Mouse (Mus musculus) heart, embryonic 14.5 days (tissue): ENCODE data around the gene Cyp2ab1. TPM values are rescaled to one million over a fixed set of nuclear protein-coding genes. Genes with fewer than 3 reads are reported as not detected.

Experiments
- ATAC-seq: fragments of 200-750 bp; cut with Nextera tagmentation; 2 replicates; pipeline ENCODE4 v1.8.0; 2017; ENCODE audit warnings: low read depth, moderate TSS enrichment; ENCODE audit not compliant: insufficient number of reproducible peaks, insufficient read depth, low FRiP score
- H3K27ac ChIP-seq, 2 experiments: fragments of 200-500 bp in 1 of 2; fragments of 300-500 bp in 1 of 2; sonication (generic) in 1 of 2; replicated peaks in 1 of 2; 2 replicates each; pipeline ENCODE4 v1.5.1; 2012 to 2014; ENCODE audit warnings: low read depth in 2 of 2, low read length in 2 of 2, control low read depth in 1 of 2, mild to moderate bottlenecking in 1 of 2, mixed read lengths in 1 of 2; ENCODE audit not compliant: control insufficient read depth in 1 of 2, insufficient read depth in 1 of 2
- H3K27me3 ChIP-seq: fragments of 300-500 bp; sonication (generic); 2 replicates; pipeline ENCODE4 v1.6.1; 2014; ENCODE audit warnings: mild to moderate bottlenecking, low read length, control low read depth; ENCODE audit not compliant: control insufficient read depth, insufficient read depth
- H3K36me3 ChIP-seq: fragments of 300-500 bp; sonication (generic); 2 replicates; pipeline ENCODE4 v1.6.1; 2014; ENCODE audit warnings: mild to moderate bottlenecking, control low read depth, low read length, mixed read lengths; ENCODE audit not compliant: control insufficient read depth, insufficient read depth
- H3K4me1 ChIP-seq, 2 experiments: fragments of 200-500 bp in 1 of 2; fragments of 300-500 bp in 1 of 2; sonication (generic) in 1 of 2; 2 replicates each; pipeline ENCODE4 v1.6.1; 2012 to 2014; ENCODE audit warnings: low read length in 2 of 2, control low read depth in 1 of 2, mixed read lengths in 1 of 2; ENCODE audit not compliant: control insufficient read depth in 2 of 2, insufficient read depth in 2 of 2
- H3K4me2 ChIP-seq: fragments of 300-500 bp; sonication (generic); 2 replicates; pipeline ENCODE4 v1.6.1; 2014; ENCODE audit warnings: mild to moderate bottlenecking, low read length
- H3K4me3 ChIP-seq, 2 experiments: fragments of 200-500 bp in 1 of 2; fragments of 300-500 bp in 1 of 2; sonication (generic) in 1 of 2; 2 replicates each; pipeline ENCODE4 v1.5.1; 2012 to 2014; ENCODE audit warnings: low read length in 2 of 2, mild to moderate bottlenecking in 2 of 2, control low read depth in 1 of 2, low read depth in 1 of 2, moderate library complexity in 1 of 2; ENCODE audit not compliant: control insufficient read depth in 1 of 2, insufficient read depth in 1 of 2
- H3K9ac ChIP-seq: fragments of 300-500 bp; sonication (generic); 2 replicates; pipeline ENCODE4 v1.6.1; 2014; ENCODE audit warnings: mild to moderate bottlenecking, low read length
- H3K9me3 ChIP-seq: fragments of 300-500 bp; sonication (generic); 2 replicates; pipeline ENCODE4 v1.6.1; 2016; ENCODE audit warnings: low read length, control low read depth; ENCODE audit not compliant: control insufficient read depth
- WGBS: fragments of 180-500 bp; shearing (Covaris S2); extraction: QIAGEN DNeasy Blood & Tissue Kit; methylation state at CpG from one replicate; pipeline ENCODE4 v1.1.7; 2014; 5-methylcytosine and 5-hydroxymethylcytosine counted together
- polyA plus RNA-seq: library from polyadenylated mRNA; unstranded; fragments of >200 nt; fragmentation: Nextera tagmentation; extraction: Ambion mirVana; gene quantifications from 2 replicates; pipeline ENCODE4 v1.2.1, GENCODE M21; 2014

Gene Cyp2ab1
- polyA plus RNA-seq, 1 experiment from 2014 or later: not detected

DNA sequence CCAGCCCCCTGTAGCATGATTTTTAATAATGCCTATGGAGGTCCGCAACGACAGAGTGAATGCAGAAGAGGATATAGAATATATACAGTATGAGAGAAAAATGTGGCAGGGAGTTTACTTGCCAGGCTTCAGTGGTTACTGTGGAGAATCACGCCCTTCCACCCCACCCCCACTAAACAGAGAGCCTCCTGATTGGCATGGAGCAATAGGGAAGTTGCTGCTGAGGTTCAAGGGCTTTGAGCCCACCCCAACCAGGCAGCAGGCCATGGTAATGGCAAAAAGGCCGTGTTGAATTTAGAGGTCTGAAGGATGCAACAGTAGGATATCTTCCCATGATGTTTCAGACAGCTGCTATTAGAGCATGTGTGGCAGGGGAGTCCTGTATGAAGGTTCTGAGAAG, 53.9 kb downstream of the Cyp2ab1 start:
- Histone ChIP-seq H3K4me1 (peaks cover 0 to 8% of the 10 kb centered on the region in 2 experiments; a peak in 1 of 4 replicates), H3K4me3 (no peak overlapping the region), H3K27me3 (no peaks in the 10 kb centered on the region), H3K36me3 (no peaks in the 10 kb centered on the region), H3K4me2 (no peak overlapping the region), H3K9ac (no peak overlapping the region), H3K27ac (no peak overlapping the region), H3K9me3 (no peaks in the 10 kb centered on the region)
- no peak for ATAC-seq
- WGBS: 86% methylated on average over 4 of the region's 4 CpGs

DNA sequence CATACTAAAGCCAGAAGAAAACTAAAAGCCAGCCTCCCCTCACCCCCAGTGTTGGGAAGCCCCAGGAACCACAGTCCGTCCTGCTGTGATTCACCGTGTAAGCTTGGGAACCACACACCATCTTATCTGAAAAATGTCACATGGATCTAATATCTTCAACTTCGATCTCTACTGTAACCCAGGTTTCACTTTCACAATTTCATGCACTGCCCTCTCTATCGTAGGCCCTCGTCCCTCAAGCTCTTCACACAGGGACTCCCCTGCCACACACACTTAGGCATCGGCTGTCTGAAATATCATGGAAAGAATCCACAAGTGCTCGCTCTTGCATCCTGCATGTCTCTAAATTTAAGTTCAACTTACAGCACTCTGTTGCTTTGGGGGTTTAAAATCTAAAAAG, 60.1 kb downstream of the Cyp2ab1 start:
- H3K4me1 ChIP-seq: peaks cover 0 to 9% of the 10 kb centered on the region in 2 experiments; a peak in 2 of 4 replicates
- H3K4me2 ChIP-seq: peak overlapping the region; percentile 29
- no peak for ATAC-seq
- no peak overlapping the region for H3K9ac ChIP-seq
- WGBS: 48% methylated on average over 7 of the region's 7 CpGs
- H3K27ac ChIP-seq: peak overlapping the region; percentile 14 to 34; a peak in 1 of 4 replicates
- H3K36me3 ChIP-seq: no peaks in the 10 kb centered on the region
- no peak overlapping the region for H3K4me3 ChIP-seq
- no peaks in the 10 kb centered on the region for H3K9me3 ChIP-seq
- no peaks in the 10 kb centered on the region for H3K27me3 ChIP-seq

Other genes starting within 250 kb of the Cyp2ab1 start
- gene Klhl24, start 227.9 kb downstream of the Cyp2ab1 start, polyA plus RNA-seq: 56.4 and 59.2 TPM in 2 replicates
- 19.8 and 24.7 TPM in 2 replicates for gene Yeats2, start 184.3 kb downstream of the Cyp2ab1 start, polyA plus RNA-seq
- 0.85 and 1.1 TPM in 2 replicates for gene Map6d1, start 84.0 kb downstream of the Cyp2ab1 start, polyA plus RNA-seq
- gene Parl, start 23.0 kb downstream of the Cyp2ab1 start, polyA plus RNA-seq: 65.8 and 70.9 TPM in 2 replicates
- 64.6 and 68.6 TPM in 2 replicates for gene Abcc5, start 101.0 kb upstream of the Cyp2ab1 start, polyA plus RNA-seq
- 67.3 and 69.6 TPM in 2 replicates for gene Eif2b5, start 173.4 kb upstream of the Cyp2ab1 start, polyA plus RNA-seq
- 20.7 and 21.0 TPM in 2 replicates for gene Dvl3, start 191.6 kb upstream of the Cyp2ab1 start, polyA plus RNA-seq
- 451 and 502 TPM in 2 replicates for gene Ap2m1, start 210.1 kb upstream of the Cyp2ab1 start, polyA plus RNA-seq
- 37.1 and 46.0 TPM in 2 replicates for gene Abcf3, start 223.2 kb upstream of the Cyp2ab1 start, polyA plus RNA-seq